Mouse (Mus musculus): Measurements from ENCODE around the gene Myh3. TPM values are rescaled to one million over a fixed set of nuclear protein-coding genes. Genes with fewer than 3 reads are reported as not detected.

Myh3 gene
- not detected in 2 replicates for polyA plus RNA-seq (2012; rRNA removed)

DNA sequence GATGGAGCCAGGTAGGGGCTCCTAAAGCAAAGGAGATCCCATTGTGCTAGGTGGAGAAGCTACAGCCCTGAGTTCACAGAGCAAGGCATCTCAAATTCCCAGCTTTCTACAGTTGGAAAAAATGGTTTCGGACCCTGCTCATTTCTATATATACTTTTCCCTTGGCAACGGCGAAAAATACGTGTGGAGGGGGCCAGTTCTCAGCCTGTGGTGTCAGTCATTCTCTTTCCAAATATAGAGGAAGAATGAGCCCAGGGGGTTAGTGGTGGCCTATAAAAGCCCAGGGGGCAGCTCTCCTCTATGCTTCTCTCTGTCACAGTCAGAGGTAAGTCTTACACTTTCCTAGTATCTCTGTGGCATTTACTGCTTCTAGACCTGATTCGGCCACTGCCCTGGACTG lies at the start of gene Myh3:
Gene Myh3, plus strand, starts transcription at position 301 of the 400 bp plus-strand sequence.

DNA sequence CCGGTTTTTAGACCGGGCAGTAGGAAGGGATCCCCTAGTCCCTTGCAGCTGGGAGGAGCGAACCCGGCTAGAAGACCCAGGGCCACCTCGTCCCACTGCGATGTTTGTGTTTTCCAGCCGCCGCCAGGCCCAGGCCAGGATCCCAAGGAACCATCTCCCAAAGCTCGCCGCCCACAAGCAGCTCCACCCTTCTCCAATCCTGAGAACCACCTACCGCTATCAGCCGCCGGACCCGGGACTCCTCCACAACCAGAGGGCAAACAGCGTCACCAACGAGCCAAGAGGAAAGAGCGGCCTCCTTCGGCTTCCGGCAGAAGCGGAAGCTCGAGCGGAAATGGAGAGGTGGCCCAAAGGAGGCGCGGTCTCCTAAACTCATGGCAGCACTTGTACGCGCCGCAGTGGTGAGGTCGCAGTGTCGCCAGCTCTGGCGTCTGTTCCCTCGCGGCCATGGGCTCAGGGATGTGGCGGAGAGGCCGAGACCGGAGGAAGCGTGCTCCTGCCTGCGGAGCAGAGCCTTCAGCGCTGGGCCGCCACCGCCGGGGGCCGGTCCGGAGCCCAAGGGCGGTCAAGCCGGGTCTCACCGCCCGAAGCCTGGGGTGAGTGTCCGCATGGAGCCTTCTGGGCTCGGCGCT lies 25.7 kb upstream of the Myh3 start, which contains the start of the genes Adprm and Sco1:
Gene Adprm, minus strand, starts transcription at position 274 of the 632 bp plus-strand sequence.
Gene Sco1, plus strand, starts transcription at position 350 of the 632 bp plus-strand sequence.

Other genes with a start within 250 kb of the Myh3 start
- not detected in 2 replicates for gene Pirt, start 166.3 kb upstream of the Myh3 start, polyA plus RNA-seq (2012; rRNA removed)
- 0.25 TPM in 1 of 2 replicates, not detected in the other for gene Tmem238l, start 121.7 kb upstream of the Myh3 start, polyA plus RNA-seq (2012; rRNA removed)
- 1.8 and 2.1 TPM in 2 replicates for gene Tmem220, start 53.1 kb upstream of the Myh3 start, polyA plus RNA-seq (2012; rRNA removed)
- 6.6 and 9.1 TPM in 2 replicates for gene Adprm, start 25.7 kb upstream of the Myh3 start, polyA plus RNA-seq (2012; rRNA removed)
- 4.4 and 6.6 TPM in 2 replicates for gene Sco1, start 25.6 kb upstream of the Myh3 start, polyA plus RNA-seq (2012; rRNA removed)
- 0.02 TPM in 1 of 2 replicates, not detected in the other for gene Myh2, start 92.7 kb downstream of the Myh3 start, polyA plus RNA-seq (2012; rRNA removed)
- not detected in 2 replicates for gene Myh1, start 121.8 kb downstream of the Myh3 start, polyA plus RNA-seq (2012; rRNA removed)
- gene Myh4, start 159.7 kb downstream of the Myh3 start, polyA plus RNA-seq (2012; rRNA removed): not detected in 2 replicates
- gene Myh8, start 198.8 kb downstream of the Myh3 start, polyA plus RNA-seq (2012; rRNA removed): not detected in 2 replicates
- not detected in 2 replicates for gene Myh13, start 243.4 kb downstream of the Myh3 start, polyA plus RNA-seq (2012; rRNA removed)